Mouse (Mus musculus): ENCODE results near the gene Copg1.

The Copg1 gene

DNA sequence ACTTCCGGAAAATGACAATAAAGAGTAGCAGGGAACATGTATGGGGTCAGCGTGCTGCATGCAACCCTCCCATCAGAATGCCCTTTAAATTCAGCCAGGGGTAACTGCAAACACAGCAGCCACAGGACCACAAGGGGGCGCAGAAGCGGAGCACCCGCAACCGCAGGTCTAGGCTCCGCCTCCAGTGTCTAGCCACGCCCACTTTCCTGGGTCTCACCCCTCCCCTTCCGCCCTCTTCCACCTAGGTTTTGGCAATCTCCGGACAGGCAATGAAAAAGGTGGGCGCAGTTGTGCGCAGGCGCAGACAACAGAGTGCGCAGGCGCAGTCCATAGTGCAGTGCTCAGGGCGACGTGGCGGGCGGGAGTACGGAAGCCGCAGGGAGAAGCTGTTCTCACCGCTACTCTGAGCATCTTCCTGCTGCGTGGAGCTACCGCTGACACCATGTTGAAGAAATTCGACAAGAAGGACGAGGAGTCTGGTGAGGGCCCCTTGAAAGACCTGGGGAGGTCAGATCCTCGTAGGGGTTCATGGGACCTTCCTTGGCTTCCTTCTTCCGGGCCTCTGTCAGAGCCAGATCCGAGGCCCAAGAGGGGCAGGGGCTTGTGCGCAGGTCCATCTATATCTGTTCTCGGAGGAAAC, at the start of gene Copg1:
Copg1 (plus strand) TSS at position 221 of the 640 bp plus-strand sequence.
- DNase-seq (ENCODE audit: low read depth, low spot score): peak; percentile 97

DNA sequence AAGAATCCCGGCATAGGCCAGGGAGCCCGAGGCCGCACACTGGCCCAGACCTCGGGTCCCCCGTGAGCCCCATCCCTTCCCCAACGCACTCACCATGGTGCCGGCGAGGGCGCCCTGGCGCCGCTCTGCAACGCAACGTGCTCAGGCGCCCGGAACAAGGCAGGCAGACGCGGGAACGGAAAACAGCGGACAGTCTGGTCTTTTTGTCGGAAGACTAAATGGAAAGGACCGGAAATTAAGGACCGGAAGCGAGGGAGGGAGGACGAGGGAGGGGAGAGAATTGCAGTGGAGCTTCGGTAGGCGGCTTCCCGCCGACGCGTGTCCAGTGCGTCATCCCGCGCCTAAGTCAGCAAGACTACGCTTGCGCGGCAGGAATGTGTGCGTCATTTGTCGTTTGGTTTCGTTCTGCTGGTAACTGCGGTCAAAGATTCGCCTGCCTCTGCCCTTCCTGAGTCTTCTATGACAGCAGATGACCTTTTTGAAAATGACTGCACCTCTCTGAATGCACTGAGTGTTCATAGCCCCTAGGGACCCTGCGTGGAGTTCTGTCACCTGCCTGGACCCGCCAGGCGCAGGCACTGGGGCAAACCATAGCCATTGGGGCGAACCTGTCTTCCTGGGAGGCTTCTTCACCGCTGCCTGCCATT, 48.9 kb upstream of the Copg1 start, which contains the start of gene Isy1:
Isy1 (minus strand) TSS at position 248 of the 647 bp plus-strand sequence.
- DNase-seq (ENCODE audit: low read depth, low spot score): peak; percentile 98

DNA sequence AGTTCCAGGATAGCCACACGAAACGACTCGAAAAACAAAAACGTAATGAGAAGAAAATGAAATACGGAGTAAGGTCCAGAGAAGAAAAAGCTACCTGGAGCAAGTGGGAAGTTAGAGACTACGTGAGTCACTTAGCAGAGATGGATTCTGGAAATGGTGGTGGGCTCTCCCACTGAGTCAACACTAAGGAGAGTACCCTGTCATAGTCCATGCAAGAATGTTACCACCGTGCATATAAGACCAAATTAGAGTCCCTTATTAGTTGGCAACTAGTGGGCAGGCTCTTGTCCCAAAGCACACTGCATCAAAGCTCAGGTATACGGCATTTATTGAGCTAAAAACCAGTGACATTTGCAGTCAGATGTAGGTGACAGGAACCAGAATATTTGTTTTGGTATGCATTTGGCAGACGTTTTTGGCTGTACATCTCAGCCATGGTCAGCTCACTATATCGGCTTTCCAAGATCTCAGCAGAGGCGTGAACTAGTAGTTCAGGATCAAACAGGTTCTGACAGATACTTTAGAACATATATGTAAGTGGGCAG, 47.7 kb upstream of the Copg1 start:
- no peak for DNase-seq (ENCODE audit: low read depth, low spot score)

DNA sequence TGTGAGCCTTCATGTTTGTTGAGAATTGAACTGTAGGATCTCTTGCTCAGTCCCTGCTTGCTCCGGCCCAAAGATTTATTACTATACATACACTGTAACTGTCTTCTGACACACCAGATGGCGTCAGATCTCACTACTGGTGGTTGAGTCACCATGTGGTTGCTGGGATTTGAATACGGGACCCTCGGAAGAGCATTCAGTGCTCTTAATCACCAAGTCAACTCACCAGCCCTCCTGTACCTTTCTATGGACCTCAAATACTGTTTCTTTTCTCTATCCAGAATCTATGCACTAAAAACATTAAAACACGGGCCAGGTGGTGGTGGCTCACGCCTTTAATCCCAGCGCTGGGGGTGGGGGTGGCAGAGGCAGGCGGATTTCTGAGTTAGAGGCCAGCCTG, 46.0 kb upstream of the Copg1 start:
- no peak for DNase-seq (ENCODE audit: low read depth, low spot score)

DNA sequence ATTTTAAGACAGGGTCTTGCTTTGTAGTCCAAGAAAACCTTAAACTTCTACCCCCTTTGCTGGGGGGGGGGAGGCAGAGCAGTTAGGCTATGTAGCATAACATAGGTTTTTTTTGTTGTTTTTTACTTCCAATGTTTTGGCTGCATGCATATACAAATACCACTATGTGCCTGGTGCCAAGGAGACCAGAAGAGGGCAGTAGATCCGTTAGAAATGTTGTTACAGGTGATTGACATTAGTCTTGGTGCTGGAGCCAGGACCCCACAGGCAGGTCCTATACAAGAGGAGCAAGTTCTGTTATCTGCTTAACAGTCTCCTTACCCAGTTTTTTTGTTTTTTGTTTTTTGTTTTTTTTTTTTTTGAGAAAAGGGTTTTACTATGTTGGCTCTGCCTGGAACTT, 45.4 kb upstream of the Copg1 start:
- DNase-seq (ENCODE audit: low read depth, low spot score): no peak

DNA sequence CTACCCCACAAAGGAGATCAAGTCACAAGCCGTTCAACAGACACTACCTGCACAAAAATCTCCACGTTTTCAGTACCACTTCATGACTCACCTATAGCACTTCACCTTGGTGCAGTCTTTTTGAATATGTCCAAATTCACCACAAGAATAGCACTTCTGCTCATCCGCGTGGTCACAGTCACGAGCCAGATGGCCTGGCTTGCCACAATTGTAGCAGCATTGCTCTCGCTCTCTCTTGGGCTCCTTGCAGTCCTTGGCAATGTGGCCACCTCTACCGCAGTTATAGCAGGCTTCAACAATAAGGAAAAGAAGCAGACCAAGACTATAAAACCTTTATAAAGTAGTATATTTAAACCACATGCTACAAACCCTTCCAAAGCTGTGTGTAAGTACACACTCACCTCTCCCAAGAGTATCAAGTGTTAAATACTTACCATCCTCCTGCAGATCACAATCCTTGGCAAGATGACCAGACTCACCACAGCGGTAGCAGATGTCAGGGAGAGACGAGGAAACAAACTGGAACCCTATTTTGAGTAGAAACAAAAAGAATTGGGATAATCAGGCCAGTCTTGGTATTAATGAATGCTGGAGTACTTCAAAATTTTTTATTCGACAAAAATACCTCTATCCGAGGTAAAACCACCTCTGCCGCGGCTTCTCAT, 42.5 kb upstream of the Copg1 start:
- no peak for DNase-seq (ENCODE audit: low read depth, low spot score)

DNA sequence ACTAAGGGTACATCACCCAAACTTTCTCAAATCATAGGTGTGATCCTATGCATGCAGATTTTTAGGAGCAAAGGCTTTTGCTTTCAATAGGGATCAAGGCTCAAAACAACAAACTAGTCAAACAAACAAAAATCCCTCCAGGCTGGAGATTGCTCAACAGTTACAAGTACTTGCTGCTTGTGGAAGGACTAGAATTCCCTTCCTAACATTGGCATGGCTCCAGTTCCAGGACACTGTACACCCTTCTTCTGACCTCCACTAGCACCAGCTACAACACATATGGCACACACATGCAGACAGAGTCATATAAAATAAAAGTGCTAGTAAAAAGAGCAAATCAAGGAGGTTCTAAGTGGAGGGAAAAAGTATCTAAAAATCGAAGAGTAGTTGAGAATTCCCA, 40.8 kb upstream of the Copg1 start:
- no peak for DNase-seq (ENCODE audit: low read depth, low spot score)

DNA sequence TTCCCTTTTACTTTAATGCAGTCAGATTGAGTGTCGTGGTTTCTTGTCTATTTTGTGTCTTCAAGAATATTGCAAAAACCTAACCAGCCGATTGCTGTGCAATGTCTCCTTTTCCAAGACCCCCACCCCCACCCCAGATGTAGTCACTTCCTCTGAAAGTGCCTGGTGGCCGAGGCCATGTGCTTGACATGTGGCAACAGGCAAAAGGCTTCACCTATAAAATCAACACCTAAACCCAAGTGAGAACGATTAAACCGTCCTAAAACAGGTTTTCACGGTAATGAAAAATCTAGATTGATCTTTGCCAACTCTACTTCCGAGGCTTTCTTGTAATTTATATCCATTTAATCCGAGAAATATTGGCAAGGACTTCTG, 37.8 kb upstream of the Copg1 start:
- no peak for DNase-seq (ENCODE audit: low read depth, low spot score)

DNA sequence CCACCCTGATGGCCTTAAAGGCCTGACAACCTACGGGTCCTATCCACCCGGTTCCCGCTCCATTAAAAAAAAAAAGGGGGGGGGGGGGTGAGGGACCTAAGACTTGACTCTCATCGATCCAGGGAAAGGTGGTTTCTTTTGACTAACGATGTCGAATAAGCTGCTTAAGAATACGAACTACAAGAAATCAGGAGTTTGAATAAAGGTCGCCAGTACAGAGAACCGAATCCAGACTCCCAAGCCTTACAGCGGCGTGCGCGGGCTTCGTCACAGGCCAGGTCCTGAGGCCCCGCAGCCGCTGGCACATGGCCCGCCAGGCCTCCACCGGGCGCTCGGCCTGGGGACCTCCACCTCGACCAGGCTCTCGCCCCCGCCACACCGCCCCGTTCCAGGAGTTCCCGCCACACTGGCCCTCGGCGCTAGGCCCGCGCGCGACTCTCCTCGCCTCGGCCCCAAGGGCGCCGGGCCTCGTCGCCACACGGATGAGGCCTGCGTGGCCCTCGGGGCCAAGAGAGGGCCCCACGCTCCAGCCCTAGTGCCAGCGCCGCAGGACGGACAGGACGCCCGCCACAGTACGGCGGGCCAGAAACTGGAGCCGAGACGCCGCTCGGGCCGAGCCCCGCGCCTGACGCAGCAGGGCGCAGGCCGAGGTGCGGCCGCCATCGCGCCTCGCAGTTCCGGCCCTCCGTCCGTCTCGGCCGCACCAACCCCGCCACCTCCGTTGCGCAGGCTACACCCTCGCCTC, 37.3 kb upstream of the Copg1 start:
- no peak for DNase-seq (ENCODE audit: low read depth, low spot score)

DNA sequence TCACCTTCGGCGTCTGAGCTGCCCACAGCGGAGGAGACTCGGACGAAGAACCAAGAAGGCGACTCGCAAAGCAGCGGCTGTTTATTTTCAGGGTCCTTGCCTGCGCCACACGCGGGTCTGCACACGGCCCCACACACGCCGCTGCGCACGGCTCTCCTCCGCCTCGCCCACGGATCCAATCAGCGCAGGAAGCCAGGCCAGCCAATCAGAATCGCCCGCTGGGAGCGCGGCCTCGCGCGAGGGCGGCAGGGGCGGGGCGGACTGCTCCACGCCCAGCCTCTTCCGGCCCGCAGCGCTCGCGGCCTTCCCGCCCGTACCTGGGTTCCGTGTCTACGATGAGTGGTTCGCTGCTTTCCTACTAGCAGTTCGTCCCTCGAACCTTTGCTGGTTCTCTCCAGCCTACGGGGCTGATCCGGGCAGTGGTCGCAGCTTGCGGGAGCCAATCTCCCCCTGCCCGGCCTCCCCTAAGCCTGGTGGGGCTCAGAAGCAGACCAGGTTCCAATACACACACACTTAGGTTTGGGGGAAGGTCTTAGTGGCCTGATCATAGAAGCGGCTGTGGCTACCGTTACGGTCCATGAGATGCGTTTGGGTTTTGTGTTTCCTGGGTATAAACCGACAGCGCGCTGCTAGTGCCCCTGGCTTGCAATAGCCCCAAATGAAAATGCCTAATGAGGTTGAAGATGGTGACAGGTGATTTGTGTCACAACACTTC, 36.6 kb upstream of the Copg1 start, which contains the start of gene Cnbp:
Cnbp (minus strand) TSS at position 207 of the 715 bp plus-strand sequence.
- peak; percentile 93 for DNase-seq (ENCODE audit: low read depth, low spot score)

DNA sequence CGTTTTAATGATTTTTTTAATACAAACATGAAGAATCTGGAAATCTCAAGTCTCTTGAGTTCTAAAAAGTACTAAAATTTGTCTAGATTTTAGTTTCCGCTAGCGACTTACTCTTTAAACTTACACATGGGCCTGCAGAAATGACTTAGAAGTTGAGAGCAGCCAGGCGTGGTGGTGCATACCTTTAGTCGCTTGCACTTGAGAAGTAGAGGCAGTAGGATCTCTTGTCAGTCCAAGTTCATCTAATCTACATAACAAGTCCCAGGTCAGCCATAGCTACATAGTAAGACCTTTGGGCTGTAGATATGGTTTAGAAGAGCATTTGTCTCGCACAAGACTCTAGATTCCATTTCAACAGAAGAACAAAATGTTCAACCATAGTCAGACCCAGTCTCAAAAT, 35.7 kb upstream of the Copg1 start:
- no peak for DNase-seq (ENCODE audit: low read depth, low spot score)

DNA sequence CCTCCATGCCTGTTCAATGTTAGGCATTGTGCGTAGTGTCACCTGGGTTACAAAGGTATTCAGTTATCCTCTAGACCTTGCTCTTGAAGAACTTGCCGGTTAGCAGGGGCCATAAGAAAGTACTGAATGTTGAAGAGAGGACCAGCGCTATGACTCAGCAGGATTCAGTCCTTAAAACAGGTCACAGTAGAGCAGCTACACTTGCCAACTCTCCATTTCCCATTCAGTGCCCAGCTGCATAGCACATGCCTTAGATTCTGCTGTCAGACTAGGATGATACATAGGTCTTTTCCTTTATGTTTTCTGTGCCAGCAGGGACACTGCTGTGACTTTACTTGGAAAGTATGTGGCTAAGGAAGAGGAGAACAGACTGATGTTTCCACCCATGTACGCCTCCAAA, 34.2 kb upstream of the Copg1 start:
- DNase-seq (ENCODE audit: low read depth, low spot score): no peak

DNA sequence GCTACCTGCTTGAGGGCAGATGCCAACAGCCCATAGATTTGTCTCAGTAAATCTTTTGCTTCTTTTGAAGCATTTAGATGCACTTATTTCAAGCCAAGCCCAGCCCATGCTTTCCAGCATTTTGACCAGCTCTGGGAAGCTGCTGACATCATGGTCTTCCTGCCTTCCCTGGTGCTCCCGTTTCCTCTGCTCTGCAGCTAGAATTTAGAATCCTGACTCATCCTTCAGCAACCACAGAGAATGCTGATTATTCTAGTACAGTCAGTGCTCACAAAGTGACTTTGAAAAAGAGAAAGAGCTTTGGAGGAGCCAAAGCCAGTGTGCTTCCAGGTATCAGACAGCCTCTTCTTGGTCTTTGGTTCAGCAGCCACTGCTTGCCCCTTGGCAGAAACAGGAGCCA, 30.5 kb upstream of the Copg1 start:
- peak; percentile 51 for DNase-seq (ENCODE audit: low read depth, low spot score)

DNA sequence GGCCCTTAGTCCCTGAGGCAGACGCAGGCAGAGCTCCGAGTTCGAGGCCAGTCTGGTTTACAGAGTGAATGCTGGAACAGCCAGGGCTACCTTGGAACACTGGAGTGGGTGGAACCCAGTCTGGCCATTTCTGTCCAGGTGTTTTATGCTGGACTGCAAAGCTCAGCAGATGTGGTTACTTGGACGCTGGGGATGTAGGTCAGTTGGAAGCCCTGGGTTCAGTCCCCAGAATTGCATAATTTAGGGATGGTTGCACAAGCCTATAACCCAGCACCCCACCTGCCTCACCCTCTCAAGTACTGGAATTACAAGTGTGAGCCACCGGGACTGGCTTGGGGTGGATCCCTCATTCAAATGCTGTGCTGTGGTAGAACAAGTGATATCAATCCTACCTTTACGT, 21.4 kb upstream of the Copg1 start:
- no peak for DNase-seq (ENCODE audit: low read depth, low spot score)

DNA sequence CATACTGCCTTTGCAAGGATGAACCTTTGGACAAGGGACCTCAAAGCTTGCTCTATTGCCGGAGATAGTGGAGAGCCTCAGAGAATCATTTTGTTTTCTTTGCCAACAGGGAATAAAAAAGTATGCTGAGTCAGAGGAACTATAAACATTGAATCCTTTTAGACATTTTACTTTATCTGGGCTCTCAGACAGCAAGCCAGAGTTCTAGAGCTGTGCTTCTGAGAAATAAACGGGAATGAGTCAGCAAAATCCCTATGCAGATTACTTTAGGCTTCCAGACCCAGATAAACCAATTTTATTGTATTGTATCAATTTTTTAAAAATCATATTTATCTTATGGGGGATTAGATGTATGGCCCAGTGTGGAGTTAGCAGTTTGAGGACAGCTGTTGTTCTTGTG, 20.4 kb upstream of the Copg1 start:
- no peak for DNase-seq (ENCODE audit: low read depth, low spot score)

DNA sequence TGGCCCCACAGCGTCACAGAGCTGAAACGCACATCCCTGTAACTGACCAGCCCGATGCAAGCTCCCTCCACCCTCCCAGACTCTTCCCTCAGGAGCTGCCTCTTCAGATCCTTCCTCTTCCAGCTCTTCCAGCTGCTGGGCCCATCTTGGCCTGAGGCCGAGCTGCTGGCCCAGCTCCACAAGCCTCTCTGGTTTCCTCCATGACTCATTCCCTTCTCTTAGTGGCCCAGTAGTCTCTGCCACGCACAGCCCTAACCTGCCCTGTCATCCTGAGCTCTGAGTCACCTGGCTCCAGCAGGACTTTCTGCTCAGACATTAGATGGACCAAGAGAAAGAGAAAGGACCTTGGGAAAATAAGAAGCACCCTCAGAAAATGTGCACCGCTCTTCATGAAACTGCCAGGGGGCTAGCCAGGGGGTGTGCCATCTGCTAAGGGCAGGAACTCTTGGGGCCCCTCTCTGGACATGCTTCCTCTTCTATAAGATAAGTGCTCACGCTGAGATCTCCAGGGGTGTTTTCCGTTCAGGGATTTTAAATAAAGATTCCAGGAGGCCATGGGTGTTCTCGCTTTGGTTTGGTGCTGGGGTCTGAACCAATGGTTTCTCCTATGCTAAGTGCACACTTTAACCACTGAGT, 18.6 kb upstream of the Copg1 start:
- DNase-seq (ENCODE audit: low read depth, low spot score): no peak

DNA sequence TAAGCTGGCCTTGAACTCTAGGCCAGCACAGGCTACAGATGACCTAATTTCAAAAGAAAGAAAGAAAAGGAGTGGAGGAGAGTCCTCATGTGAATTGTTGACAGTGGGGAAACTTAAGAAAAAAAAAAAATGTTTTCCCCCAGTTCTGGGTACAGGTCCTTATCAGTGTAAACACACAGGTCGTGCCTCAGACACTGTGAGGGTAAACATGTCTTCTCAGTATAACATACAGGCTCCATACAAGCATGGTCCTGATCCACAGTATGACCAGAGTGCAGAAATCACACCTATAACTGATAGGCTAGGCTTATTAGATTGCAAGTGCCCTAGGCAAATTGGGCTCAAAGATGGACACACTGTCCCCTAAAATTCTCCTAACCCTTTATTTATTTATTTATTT, 17.2 kb upstream of the Copg1 start:
- DNase-seq (ENCODE audit: low read depth, low spot score): no peak

DNA sequence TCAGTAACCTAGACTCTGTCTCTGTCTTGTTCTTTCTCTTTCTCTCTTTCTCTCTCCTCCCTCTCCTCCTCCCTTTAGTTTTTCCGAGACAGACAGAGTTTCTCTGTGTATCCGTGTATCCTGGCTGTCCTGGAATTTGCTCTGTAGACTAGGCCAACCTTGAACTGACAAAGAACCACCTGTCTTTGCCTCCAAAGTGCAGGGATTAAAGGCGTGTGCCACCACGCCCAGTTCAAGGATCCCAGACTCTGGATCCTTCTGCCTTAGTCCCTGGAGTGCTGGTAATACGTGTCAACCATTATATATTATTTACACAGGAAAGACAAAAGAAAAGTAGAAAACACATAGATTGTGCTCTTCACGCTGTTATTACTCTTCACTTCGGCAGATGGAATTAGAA, 16.4 kb upstream of the Copg1 start:
- no peak for DNase-seq (ENCODE audit: low read depth, low spot score)

DNA sequence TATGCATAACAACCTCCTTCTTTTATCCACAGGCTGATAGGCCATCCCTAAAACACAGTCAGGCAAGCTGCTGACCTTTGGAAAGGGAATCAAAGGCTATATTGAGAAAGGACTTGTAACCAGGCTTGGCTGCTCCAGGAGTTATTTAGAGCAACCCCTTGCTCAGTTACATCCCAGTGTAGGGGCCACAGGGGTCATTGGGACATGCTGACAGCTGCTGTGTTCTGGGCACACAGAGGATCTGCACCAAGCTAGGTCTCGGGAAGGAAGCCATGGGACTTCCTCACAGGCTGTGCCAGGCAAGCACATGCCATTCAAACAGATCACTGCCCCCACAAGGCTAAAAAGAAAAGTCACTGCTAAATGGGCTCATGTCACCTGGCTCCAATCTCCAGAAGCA, 14.5 kb upstream of the Copg1 start:
- DNase-seq (ENCODE audit: low read depth, low spot score): no peak

DNA sequence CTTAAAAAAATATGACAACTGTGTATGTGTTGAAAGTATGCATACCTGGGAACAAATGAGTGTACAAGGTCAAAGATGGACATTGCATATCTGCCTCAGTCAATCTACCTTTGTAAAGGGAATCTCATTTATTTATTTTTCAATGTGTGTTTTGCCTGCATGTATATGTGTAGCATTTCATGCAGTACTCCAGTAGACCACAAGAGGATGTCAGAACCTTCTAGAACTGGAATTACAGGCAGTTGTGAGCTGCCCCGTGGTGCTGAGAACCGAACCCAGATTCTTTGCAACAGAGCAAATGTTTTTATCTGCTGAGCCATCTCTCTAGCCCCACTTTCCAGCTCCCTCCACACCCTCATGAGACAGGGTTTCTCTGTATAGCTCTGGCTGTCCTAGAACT, 13.7 kb upstream of the Copg1 start:
- DNase-seq (ENCODE audit: low read depth, low spot score): no peak

DNA sequence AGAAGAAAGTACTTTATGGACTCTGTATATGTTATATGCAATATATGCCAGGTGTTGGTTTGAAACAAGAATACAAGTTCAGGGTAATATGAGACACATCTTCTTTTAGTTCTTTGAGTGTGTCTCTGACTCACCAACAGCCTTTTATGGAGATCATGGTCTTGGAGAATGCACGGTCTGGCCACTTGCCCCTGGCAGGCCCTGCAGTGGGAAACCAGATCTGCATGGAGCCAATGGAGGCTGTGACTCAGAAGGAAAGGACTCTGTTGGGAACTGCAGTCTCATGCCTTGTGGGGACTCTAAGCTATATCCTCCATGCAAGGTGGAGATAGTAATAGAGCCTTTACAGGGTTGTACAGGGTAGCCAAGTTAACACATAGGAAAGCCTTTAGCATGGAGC, 12.5 kb upstream of the Copg1 start:
- DNase-seq (ENCODE audit: low read depth, low spot score): no peak

All from telencephalon, adult 2 months (tissue).